Mouse (Mus musculus): ENCODE data around the gene Klhdc3.

GRCm38 (mm10) chr17:46711612-46712271, 31.0 kb upstream of the Klhdc3 start:
- TF ChIP-seq CTCF (IDR thresholded peaks at IDR 0.05; ENCODE audit: low read depth) (no peak), EP300 (optimal IDR thresholded peaks at IDR 0.05) (no peak)

Data from stomach, postnatal 0 days (tissue).